Mouse (Mus musculus): Measurements from ENCODE around the gene Kndc1.

DNA sequence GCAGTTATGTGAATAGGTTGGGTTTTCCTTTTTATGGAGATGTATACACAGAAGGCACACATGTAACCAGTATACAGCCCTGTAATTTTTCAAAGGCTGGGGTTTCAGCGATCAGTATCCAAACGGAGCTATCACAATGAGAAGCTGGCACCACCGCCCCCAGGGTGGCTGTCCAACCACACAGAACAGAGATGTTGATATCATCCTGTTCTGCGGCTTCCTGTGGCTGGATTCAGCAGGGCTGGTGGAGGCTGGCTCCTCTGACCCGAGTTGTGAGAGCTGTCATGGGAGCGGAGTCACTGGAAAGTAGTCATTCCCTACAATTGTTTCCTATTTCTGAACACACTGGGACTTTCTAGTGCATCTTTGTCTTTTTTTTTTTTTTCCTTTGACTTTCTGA is 10.8 kb downstream of the Kndc1 start:
- TF ChIP-seq CTCF (IDR thresholded peaks at IDR 0.05; ENCODE audit: control insufficient read depth, insufficient read depth, low read length), result no peak
- no peak for TF ChIP-seq POLR2A (IDR thresholded peaks at IDR 0.05; ENCODE audit: borderline replicate concordance, control insufficient read depth, low read depth, low read length)

Measured in bone marrow, adult 2 months (tissue).